Mouse (Mus musculus) WW6 (cell line): ENCODE measurements around the gene Myo6.

Source experiments
- DNase-seq: peaks from one replicate; pipeline ENCODE4 v3.0.0-alpha.2; 2013; ENCODE audit warnings: low read depth, low spot score

The Myo6 gene

GRCm38 (mm10) chr9:80233831-80234455 lies 69.1 kb downstream of the Myo6 start:
- no peak for DNase-seq

DNA sequence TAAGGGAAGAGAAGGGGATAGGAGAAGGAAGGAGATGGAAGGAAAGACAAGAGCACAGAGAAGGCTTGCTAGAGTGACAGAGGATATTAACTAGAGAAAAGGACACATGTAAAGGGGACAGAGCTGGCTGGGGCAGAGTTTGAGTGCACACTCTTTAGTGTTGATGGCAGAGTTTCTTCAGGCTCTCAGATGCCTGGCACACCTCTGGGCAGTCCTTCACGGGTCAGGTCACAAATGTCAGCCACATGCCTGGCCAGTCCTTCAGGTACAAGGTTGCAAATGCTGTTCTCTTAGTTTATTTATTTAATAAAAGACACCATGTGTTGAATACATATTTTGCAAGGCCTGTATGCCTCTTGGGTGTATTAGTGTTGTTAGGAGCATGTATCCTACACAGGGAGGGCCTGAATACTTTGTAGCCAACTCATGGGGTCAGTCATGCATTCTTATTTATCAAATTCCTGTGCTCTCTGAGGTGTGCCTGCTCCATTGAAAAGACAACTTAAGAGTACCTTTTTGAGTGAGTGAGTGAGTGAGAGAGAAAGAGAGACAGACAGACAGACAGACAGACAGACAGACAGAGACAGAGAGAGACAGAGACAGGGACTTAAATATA lies 72.5 kb downstream of the Myo6 start:
- DNase-seq = no peak

DNA sequence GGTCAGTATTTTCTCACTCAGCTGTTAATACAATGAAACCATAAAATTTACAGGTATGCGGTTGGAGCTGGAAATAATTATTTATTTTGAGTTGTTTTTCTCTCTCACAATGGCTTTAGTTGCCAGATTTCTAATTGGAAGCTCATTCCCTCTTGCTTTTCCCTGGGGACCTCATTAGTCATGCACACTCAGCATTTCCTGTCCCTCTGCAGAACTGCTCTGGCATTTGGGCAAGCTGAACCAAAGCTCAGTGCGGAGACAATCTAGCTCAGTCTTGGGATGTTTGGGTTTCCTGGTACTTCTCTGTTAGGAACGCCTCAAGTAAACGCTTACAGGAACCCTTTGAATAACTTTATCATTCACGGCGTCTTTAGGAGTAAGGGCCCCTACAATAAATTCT lies 76.9 kb downstream of the Myo6 start:
- no peak for DNase-seq

GRCm38 (mm10) chr9:80252146-80252545 lies 87.3 kb downstream of the Myo6 start:
- DNase-seq = no peak

- DNase-seq = no peak
Measured at GRCm38 (mm10) chr9:80253241-80253640, 88.4 kb downstream of the Myo6 start.

DNA sequence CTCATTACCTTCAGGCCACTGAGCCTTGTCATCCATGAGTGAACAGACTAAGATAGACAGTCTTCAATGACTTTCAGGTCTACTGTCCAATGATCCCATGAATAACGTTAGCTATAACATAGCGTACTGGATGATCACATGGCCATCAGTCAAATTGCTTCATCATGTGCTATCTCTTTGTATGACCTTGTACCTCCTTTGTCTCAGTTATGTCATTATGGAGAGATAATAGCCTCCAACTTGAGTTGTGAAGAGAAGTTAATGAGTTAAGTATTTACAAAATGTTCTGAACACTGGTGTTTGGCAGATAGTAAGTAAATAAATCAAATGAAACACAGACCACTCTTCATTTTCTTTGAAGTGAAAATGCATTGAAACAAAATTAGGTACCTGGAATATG lies 91.7 kb downstream of the Myo6 start:
- DNase-seq = no peak

- DNase-seq = no peak
Measured at GRCm38 (mm10) chr9:80258396-80258795, 93.6 kb downstream of the Myo6 start.

DNA sequence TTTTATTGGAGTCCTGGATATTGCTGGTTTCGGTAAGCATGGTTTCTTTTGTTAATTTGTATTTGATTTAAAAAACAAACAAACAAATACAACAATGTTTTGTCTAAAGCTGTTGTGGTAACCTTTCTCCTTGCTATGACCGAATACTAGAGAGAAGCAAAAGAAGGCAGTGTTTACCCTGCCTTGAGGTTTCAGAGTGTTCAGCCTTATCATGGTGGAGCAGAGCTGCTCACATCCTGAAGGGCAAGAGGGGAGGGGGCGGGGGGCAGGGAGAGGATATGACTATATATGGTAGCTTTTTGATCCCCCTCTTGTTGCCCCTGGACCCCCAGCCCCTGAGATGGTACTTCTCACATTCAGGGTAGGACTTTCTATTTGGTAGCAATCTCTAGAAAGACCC lies 96.1 kb downstream of the Myo6 start:
- DNase-seq = no peak

DNA sequence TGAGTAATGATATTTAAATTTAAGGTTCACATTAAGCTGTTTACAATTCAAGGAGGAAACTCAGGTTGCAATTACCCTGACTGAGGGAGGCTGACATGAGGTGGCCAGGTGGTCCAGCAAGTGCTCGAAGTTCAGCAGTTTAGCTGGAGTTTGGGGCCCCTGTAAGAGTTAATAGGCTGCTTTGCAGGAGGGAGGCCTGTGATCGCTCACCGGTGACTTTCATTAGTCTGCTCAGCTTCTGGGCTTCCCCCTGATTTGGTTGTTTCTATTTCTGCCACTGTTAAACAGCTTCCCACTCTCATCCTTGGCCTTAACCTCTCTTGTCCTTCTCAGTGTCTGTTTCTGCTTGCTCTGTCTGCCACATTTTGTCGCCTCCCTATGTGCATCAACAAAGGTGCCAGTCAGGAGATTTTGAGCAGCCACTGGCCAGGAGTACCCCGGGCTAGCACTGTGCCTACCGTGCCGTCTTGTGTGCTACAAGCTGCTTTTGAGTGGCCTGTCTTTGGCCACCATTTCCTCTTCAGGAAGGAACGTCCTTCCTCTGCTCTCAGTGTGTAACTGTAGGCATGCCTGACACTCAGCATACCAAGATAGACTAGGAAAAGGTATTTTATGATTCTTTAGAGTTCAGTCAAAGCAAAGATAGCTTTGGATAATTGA lies 97.7 kb downstream of the Myo6 start:
- DNase-seq = no peak

GRCm38 (mm10) chr9:80266086-80266485 lies 101.3 kb downstream of the Myo6 start:
- no peak for DNase-seq

- no peak for DNase-seq
Measured at GRCm38 (mm10) chr9:80266507-80266906, 101.7 kb downstream of the Myo6 start.

GRCm38 (mm10) chr9:80269596-80269995 lies 104.8 kb downstream of the Myo6 start:
- DNase-seq = no peak

DNA sequence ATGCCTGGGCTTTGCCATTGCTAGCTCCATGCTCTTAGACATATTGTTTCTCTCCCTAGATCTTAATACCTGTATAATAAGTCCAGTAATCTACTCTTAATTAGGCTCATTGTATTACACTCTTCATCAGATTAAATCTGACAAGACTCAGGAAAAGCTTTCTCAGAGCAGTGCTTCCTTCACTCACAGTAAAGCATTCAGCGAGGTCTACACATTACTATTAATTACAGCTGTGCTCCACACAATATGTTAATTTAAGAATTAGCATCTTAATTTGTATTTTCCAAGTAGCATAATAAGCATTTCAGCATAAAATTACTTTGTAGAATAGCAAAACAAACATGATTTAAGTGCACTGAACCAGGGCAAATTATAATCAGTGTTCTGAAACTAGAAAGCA lies 108.1 kb downstream of the Myo6 start:
- DNase-seq = no peak

DNA sequence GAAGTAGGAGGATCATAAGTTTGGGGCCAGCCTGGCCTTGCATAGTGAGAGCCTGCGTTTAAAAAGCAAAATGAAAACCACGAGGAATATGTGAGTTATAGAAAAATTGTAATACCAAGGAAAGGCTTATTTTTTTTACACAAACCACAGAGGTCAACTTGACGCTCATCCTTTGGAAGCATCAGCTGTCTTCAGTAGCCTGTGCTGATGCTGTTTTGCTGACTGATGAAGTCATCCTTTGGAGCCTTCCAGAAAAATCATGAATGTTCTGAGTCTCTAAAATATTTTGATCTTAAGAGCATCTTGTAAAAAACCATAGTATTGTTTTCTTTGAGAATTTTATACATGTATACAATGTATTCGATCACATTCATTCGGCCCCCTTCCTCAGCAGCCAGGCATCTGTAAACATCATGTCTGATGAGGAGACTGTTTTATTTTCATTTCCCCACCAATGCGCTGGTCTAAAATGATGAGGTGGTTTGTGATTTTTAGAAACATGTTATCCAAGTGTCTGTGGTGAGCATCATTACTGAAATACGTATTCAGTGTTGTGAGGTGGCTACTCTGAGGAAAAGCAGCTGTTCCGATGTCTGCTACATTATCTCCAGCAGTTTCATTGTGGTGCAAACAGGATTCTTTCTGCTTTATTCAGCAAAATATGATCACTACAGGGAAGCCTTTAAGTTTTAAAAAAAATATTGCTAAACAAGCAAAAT lies 110.4 kb downstream of the Myo6 start:
- DNase-seq = no peak

- DNase-seq = no peak
Measured at GRCm38 (mm10) chr9:80275772-80276134, 110.9 kb downstream of the Myo6 start.

DNA sequence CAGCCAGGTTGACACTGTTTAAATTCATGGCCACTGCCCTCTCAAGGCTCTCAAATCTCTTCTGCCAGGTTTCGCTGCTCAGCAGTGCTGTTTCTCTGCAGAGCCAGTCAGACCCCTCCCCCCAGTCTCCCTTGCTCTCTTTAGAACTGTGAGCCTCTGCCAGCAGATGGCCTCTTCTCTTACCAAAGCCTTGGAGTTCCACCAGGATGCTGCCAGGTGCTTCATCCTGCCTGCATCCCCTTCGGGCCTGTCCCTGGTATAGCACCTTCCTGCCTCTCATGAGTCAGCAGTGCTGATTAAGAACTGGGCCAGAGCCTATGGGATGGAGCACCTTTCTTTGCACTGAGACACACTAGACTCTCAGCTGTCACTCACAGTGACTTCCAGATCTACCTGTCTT lies 112.3 kb downstream of the Myo6 start:
- DNase-seq = no peak

GRCm38 (mm10) chr9:80277770-80278169 lies 112.9 kb downstream of the Myo6 start:
- no peak for DNase-seq

DNA sequence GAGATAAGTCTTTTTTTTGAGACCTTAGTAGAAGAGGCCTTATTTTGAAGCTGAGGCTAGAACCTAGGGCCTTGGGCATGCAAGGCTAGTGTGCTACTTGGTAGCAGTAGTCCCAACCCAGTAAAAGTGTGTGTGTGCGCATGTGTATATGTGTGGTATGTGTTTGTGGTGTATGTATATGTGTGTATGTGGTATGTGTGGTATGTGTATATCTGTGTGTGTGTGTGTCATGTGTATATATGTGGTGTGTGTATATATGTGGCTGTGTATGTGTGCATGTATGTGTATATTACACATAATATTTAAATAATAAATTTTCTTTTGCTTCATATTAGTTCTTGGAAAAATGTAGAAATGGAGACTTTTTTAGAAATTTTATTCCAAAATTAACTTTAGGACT lies 115.9 kb downstream of the Myo6 start:
- no peak for DNase-seq

DNA sequence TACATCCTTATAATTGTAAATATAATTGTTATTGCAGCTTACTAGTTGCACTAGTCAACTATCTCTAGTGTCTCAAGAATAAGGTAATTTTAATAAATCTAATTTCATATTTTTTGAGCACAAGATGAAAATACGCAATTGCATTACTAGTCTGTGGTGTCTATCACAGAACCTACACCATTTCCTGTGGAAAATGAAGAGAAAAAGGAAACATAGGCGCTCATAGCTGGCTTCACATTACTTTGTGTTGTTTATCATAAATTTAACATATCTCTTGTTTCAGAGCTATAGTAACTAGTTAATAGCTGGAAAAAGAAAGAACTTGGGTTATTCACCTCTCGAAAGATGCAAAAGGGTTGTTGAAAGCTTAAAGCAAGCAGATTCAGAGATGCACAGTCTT lies 117.6 kb downstream of the Myo6 start:
- no peak for DNase-seq

- no peak for DNase-seq
Measured at GRCm38 (mm10) chr9:80284539-80285174, 119.8 kb downstream of the Myo6 start.

- DNase-seq = no peak
Measured at GRCm38 (mm10) chr9:80286845-80287244, 122.0 kb downstream of the Myo6 start.

DNA sequence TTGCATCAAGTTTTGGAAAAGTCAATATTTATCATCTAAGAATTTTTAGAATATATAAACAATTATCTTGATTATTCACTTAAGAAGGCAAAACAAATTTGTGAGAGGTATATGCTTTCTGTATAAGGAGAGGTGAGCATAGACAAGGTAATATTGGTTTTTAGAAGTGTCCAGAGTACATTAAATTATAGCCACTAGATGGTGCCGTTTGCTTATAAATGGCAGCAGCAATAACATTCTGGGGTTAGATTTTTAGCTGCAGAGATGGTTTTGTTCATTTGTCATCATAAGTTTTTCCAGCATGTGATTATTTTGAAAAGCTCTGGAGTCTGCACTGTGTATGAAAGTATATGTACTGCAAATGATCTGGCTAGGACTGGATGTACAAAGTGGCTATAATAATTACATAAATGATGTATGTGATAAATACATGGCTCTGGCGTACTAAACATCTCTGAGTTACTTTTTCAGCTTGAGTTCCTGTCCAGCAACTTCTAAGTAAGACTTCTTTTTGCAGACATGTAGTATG lies 128.3 kb downstream of the Myo6 start:
- no peak for DNase-seq
